Mouse (Mus musculus): Measurements from ENCODE around the gene Gm42791.

DNA sequence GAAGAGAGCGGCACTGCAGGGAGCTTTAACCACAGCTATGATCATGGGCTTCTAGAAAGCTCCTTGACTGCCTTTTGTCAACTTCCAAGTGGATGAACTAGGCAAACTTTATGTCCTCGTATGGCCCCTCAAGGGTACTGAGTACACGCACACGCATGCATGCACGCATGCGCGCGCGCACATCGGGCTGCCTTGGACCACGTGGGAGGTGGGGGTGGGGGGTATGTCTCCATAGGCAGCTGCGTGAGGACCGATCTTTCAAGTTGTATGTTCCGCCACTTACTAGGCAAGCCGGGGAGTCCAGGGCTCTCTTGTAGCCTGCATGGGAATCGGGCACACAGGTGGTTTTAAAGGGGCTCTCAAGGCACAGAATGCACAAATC lies 25.7 kb upstream of the Gm42791 start:
- no peak for TF ChIP-seq CTCF (IDR thresholded peaks at IDR 0.05; ENCODE audit: control insufficient read depth, insufficient read depth, low read length)
- TF ChIP-seq POLR2A (IDR thresholded peaks at IDR 0.05; ENCODE audit: borderline replicate concordance, control insufficient read depth, low read depth, low read length): no peak

Data from bone marrow, adult 2 months (tissue).